ENCODE assay signal across 8 mouse cellular contexts in genomic region chr8:106169017-106169933, GRCm38 (mm10). TPM values are rescaled to one million over a fixed set of nuclear protein-coding genes. Genes with fewer than 3 reads are reported as not detected.
DNase-seq lines count a peak whose midpoint lies in the region; ATAC-seq and TF ChIP-seq lines count a peak whose summit lies in the region.

No protein-coding gene starts in this region.

- H3K36me3 ChIP-seq in liver, embryonic 15.5 days (replicated peaks), result no peaks in the 10 kb centered on the region
- H3K36me3 ChIP-seq in myocyte (ENCODE audit: control insufficient read depth, insufficient read depth), result peaks cover 2% of the 10 kb centered on the region

- peaks cover 31% of the 10 kb centered on the region for H3K79me2 ChIP-seq in myocyte (ENCODE audit: control insufficient read depth, insufficient read depth)

- peak overlapping the region; percentile 75 for H3K4me3 ChIP-seq in liver, embryonic 15.5 days (replicated peaks)
- peak overlapping the region; percentile 89 for H3K4me3 ChIP-seq in myocyte

- no peaks in the 10 kb centered on the region for H3K9me3 ChIP-seq in liver, embryonic 15.5 days (replicated peaks)

- H3K9ac ChIP-seq in liver, embryonic 15.5 days, result peak overlapping the region; percentile 63

- 0 out of 2 replicates have a peak overlapping the region, but pooled peaks have one; percentile 71 for H3K27ac ChIP-seq in liver, embryonic 15.5 days (replicated peaks)

- peaks cover 23% of the 10 kb centered on the region for H3K4me1 ChIP-seq in liver, embryonic 15.5 days (replicated peaks)

- under 1% methylated on average over 54 of the region's 54 CpGs for WGBS in liver, embryonic 15.5 days (ENCODE audit: insufficient replicate concordance)

- H3K27me3 ChIP-seq in liver, embryonic 15.5 days, result peaks cover 27% of the 10 kb centered on the region
- H3K27me3 ChIP-seq in myocyte (ENCODE audit: control insufficient read depth, insufficient read depth, insufficient read length), result no peaks in the 10 kb centered on the region

- H3K4me2 ChIP-seq in liver, embryonic 15.5 days, result peak overlapping the region; percentile 100
- H3K4me2 ChIP-seq in myocyte (ENCODE audit: low read depth), result peak overlapping the region; percentile 100

- peak; percentile 78 for ATAC-seq in frontal cortex, adult (ENCODE audit: low TSS enrichment)
- ATAC-seq in inflammation-experienced regulatory T-cells, adult 6 months, result peak; percentile 23
- peak; percentile 60 for ATAC-seq in liver, embryonic 15.5 days (ENCODE audit: insufficient read depth)

- peak; percentile 58 for DNase-seq in layer of hippocampus, adult 9-10 months (ENCODE audit: low spot score)
- DNase-seq in layer of hippocampus, postnatal 10 days (ENCODE audit: low spot score in 2 of 2), result no peak
- DNase-seq in brain, embryonic 14.5 days (ENCODE audit: low read depth), result peak; percentile 81
- DNase-seq in testis, postnatal 10 days (ENCODE audit: low spot score), result peak; percentile 60

- no peak for TF ChIP-seq POLR2A in brain, embryonic 14.5 days (IDR thresholded peaks at IDR 0.05; ENCODE audit: borderline replicate concordance, extremely low read depth, insufficient read depth, insufficient read length, poor library complexity, severe bottlenecking)
- TF ChIP-seq POLR2A in myocyte (IDR thresholded peaks at IDR 0.05; ENCODE audit: insufficient read length, low read depth), result peak; percentile 40

- H3ac ChIP-seq in myocyte (ENCODE audit: control insufficient read depth, insufficient read length), result peak overlapping the region; percentile 74

- TF ChIP-seq CTCF in brain, embryonic 14.5 days (IDR thresholded peaks at IDR 0.05; ENCODE audit: borderline replicate concordance, extremely low read depth, insufficient read depth, insufficient read length), result no peak

TF ChIP-seq in myocyte, 11 proteins besides CTCF, POLR2A, EP300 and RAD21:
- no peak for TF ChIP-seq MYOD1 (IDR thresholded peaks at IDR 0.05; ENCODE audit: control insufficient read depth in 1 of 3, insufficient read length in 2 of 3, low read depth in 2 of 3)
- no peak for TF ChIP-seq REST (IDR thresholded peaks at IDR 0.05; ENCODE audit: insufficient read depth, insufficient read length)
- no peak for TF ChIP-seq E2F4 (IDR thresholded peaks at IDR 0.05; ENCODE audit: insufficient read depth)
- no peak for TF ChIP-seq POLR2AphosphoS2 (IDR thresholded peaks at IDR 0.05; ENCODE audit: insufficient read length, low read depth)
- TF ChIP-seq MAX (IDR thresholded peaks at IDR 0.05; ENCODE audit: low read depth), result no peak
- no peak for TF ChIP-seq TCF12 (IDR thresholded peaks at IDR 0.05; ENCODE audit: insufficient read depth, poor library complexity, severe bottlenecking)
- TF ChIP-seq SRF (IDR thresholded peaks at IDR 0.05; ENCODE audit: control insufficient read depth, insufficient read length, low read depth), result no peak
- TF ChIP-seq TCF3 (IDR thresholded peaks at IDR 0.05; ENCODE audit: insufficient read length, low read depth), result no peak
- no peak for TF ChIP-seq MYOG (IDR thresholded peaks at IDR 0.05; ENCODE audit: control insufficient read depth in 1 of 3, insufficient read depth in 1 of 3, insufficient read length in 2 of 3, low read depth in 2 of 3)
- TF ChIP-seq USF1 (IDR thresholded peaks at IDR 0.05; ENCODE audit: low read depth), result no peak
- no peak for TF ChIP-seq CEBPB (IDR thresholded peaks at IDR 0.05; ENCODE audit: insufficient read depth, poor library complexity, severe bottlenecking)

RNA-seq across cellular contexts. Expression of gene Slc7a6, which starts 0.6 kb away (rescaled TPM):
- total RNA-seq in layer of hippocampus, postnatal 10 days (2021), result 10 to 100 TPM; 23.2 to 26.2 TPM
- 56.7 and 65.4 TPM in 2 replicates for polyA plus RNA-seq in brain, embryonic 14.5 days (2012; rRNA removed)
- polyA plus RNA-seq in inflammation-experienced regulatory T-cells, adult 6 months (2017; shearing (Covaris generic)), result 10 to 100 TPM; 21.0 to 35.6 (median 33.1) TPM
- 5.1 and 6.0 TPM in 2 replicates for polyA plus RNA-seq in liver, embryonic 15.5 days (2015; fragmentation: Nextera tagmentation; extraction: Ambion mirVana)
- 12.8 TPM for polyA plus RNA-seq in myocyte (2012; fragmentation: generic; extraction: Trizol)

RNA-seq across cellular contexts. Expression of gene Pla2g15, which starts 19.1 kb away (rescaled TPM):
- total RNA-seq in layer of hippocampus, postnatal 10 days (2021), result 10 to 100 TPM; 18.7 to 20.1 TPM
- polyA plus RNA-seq in brain, embryonic 14.5 days (2012; rRNA removed), result 12.7 and 16.1 TPM in 2 replicates
- 1 to 10 TPM; 4.5 to 6.2 (median 4.7) TPM for polyA plus RNA-seq in inflammation-experienced regulatory T-cells, adult 6 months (2017; shearing (Covaris generic))
- 7.8 and 8.7 TPM in 2 replicates for polyA plus RNA-seq in liver, embryonic 15.5 days (2015; fragmentation: Nextera tagmentation; extraction: Ambion mirVana)
- 9.6 TPM for polyA plus RNA-seq in myocyte (2012; fragmentation: generic; extraction: Trizol)

RNA-seq across cellular contexts. Expression of gene Esrp2, which starts 32.5 kb away (rescaled TPM):
- under 1 TPM in 1 of 2 experiments, not detected in 1; 0.29 TPM for total RNA-seq in layer of hippocampus, postnatal 10 days (2021)
- 1.3 and 1.5 TPM in 2 replicates for polyA plus RNA-seq in brain, embryonic 14.5 days (2012; rRNA removed)
- polyA plus RNA-seq in inflammation-experienced regulatory T-cells, adult 6 months (2017; shearing (Covaris generic)), result under 1 TPM in 2 of 3 experiments, not detected in 1; 0.20 to 0.64 TPM
- polyA plus RNA-seq in liver, embryonic 15.5 days (2015; fragmentation: Nextera tagmentation; extraction: Ambion mirVana), result 13.3 and 17.0 TPM in 2 replicates
- 0.17 TPM for polyA plus RNA-seq in myocyte (2012; fragmentation: generic; extraction: Trizol)

RNA-seq across cellular contexts. Expression of gene Slc7a6os, which starts 41.5 kb away (rescaled TPM):
- total RNA-seq in layer of hippocampus, postnatal 10 days (2021), result 10 to 100 TPM; 30.4 to 32.3 TPM
- 42.0 and 45.3 TPM in 2 replicates for polyA plus RNA-seq in brain, embryonic 14.5 days (2012; rRNA removed)
- polyA plus RNA-seq in inflammation-experienced regulatory T-cells, adult 6 months (2017; shearing (Covaris generic)), result 10 to 100 TPM; 20.7 to 26.9 (median 23.1) TPM
- 11.0 and 11.4 TPM in 2 replicates for polyA plus RNA-seq in liver, embryonic 15.5 days (2015; fragmentation: Nextera tagmentation; extraction: Ambion mirVana)
- 21.7 TPM for polyA plus RNA-seq in myocyte (2012; fragmentation: generic; extraction: Trizol)

RNA-seq across cellular contexts. Expression of gene Prmt7, which starts 41.5 kb away (rescaled TPM):
- total RNA-seq in layer of hippocampus, postnatal 10 days (2021), result 10 to 100 TPM; 40.3 to 44.7 TPM
- polyA plus RNA-seq in brain, embryonic 14.5 days (2012; rRNA removed), result 44.9 and 47.7 TPM in 2 replicates
- 10 to 100 TPM; 16.6 to 35.3 (median 27.0) TPM for polyA plus RNA-seq in inflammation-experienced regulatory T-cells, adult 6 months (2017; shearing (Covaris generic))
- 20.1 and 21.8 TPM in 2 replicates for polyA plus RNA-seq in liver, embryonic 15.5 days (2015; fragmentation: Nextera tagmentation; extraction: Ambion mirVana)
- 36.4 TPM for polyA plus RNA-seq in myocyte (2012; fragmentation: generic; extraction: Trizol)

Comparison
In these comparisons a context has a peak if more than half of its experiments do, and no peak if none do; other contexts are left out.
1. DNase-seq: peak in layer of hippocampus, adult 9-10 months (single experiment), brain, embryonic 14.5 days (single experiment) and testis, postnatal 10 days (single experiment); none in layer of hippocampus, postnatal 10 days (0 of 2).
2. ATAC-seq: peak in every context shown above with its lines; median percentile 78 in frontal cortex, adult; 60 in liver, embryonic 15.5 days; 23 in inflammation-experienced regulatory T-cells, adult 6 months.